Mouse (Mus musculus): Measurements from ENCODE around the gene Kpna1. TPM values are rescaled to one million over a fixed set of nuclear protein-coding genes. Genes with fewer than 3 reads are reported as not detected.

The Kpna1 gene
- total and polyA plus RNA-seq, 3 experiments: 24.5 to 34.9 TPM; not detected in 1

GRCm38 (mm10) chr16:36040640-36041624 lies 62.4 kb downstream of the Kpna1 start, which contains the start of gene Wdr5b (continued):
- TF ChIP-seq ETS1 (IDR thresholded peaks at IDR 0.05; ENCODE audit: low read depth, low read length) (peak; percentile 53; the same call in 1 of the 2 replicates), MAX (IDR thresholded peaks at IDR 0.05; ENCODE audit: low read length) (peak; percentile 27), POLR2A (IDR thresholded peaks at IDR 0.05; ENCODE audit: control insufficient read depth in 1 of 2, insufficient read depth in 1 of 2, low read depth in 1 of 2, low read length in 2 of 2, poor library complexity in 1 of 2) (peak; percentile 70 to 85; a peak in 3 of 4 replicates), CHD2 (IDR thresholded peaks at IDR 0.05; ENCODE audit: low read length) (peak; percentile 92), ZNF384 (IDR thresholded peaks at IDR 0.05; ENCODE audit: low read depth, low read length) (peak; percentile 94), RAD21 (IDR thresholded peaks at IDR 0.05; ENCODE audit: low read depth, low read length) (no peak)

- TF ChIP-seq TBP (IDR thresholded peaks at IDR 0.05; ENCODE audit: low read depth, low read length) (0 out of 2 replicates have a peak, but pooled peaks have one; percentile 7), CHD1 (IDR thresholded peaks at IDR 0.05; ENCODE audit: low read depth, low read length) (no peak)
- peak; percentile 57 for DNase-seq (ENCODE audit: low read depth, low spot score)
- peaks cover 0 to 6% of the 10 kb centered on the region in 2 experiments; a peak in 3 of 4 replicates for H3K36me3 ChIP-seq (ENCODE audit: control insufficient read depth in 1 of 2, insufficient read depth in 2 of 2, low read length in 2 of 2)
- peak overlapping the region; percentile 62 to 83 for H3K4me3 ChIP-seq (ENCODE audit: control insufficient read depth in 1 of 2, insufficient read depth in 1 of 2, low read depth in 2 of 2, low read length in 2 of 2)
- 0 out of 4 replicates have a peak, but pooled peaks cover 2% of the 10 kb centered on the region in 2 experiments for H3K4me1 ChIP-seq (ENCODE audit: control insufficient read depth in 1 of 2, insufficient read depth in 2 of 2, low read length in 2 of 2)
- H3K9ac ChIP-seq (ENCODE audit: control insufficient read depth, low read depth, low read length, poor library complexity, severe bottlenecking): peak overlapping the region; percentile 89
- peaks cover 10% of the 10 kb centered on the region for H3K79me2 ChIP-seq (ENCODE audit: control insufficient read depth, insufficient read depth, low read length, poor library complexity)
- no peaks in the 10 kb centered on the region for H3K27me3 ChIP-seq (ENCODE audit: control insufficient read depth in 1 of 2, insufficient read depth in 2 of 2, low read length in 2 of 2)
- no peaks in the 10 kb centered on the region for H3K9me3 ChIP-seq (replicated peaks; ENCODE audit: insufficient read depth, low read length)
- H3K27ac ChIP-seq (ENCODE audit: control insufficient read depth, low read depth, low read length): peak overlapping the region; percentile 95
Observed at GRCm38 (mm10) chr16:36041625-36042020, 63.1 kb downstream of the Kpna1 start.

- no peaks in the 10 kb centered on the region for H3K9me3 ChIP-seq (replicated peaks; ENCODE audit: insufficient read depth, low read length)
- 0 out of 4 replicates have a peak, but pooled peaks cover 2% of the 10 kb centered on the region in 2 experiments for H3K4me1 ChIP-seq (ENCODE audit: control insufficient read depth in 1 of 2, insufficient read depth in 2 of 2, low read length in 2 of 2)
- H3K79me2 ChIP-seq (ENCODE audit: control insufficient read depth, insufficient read depth, low read length, poor library complexity): peaks cover 10% of the 10 kb centered on the region
- H3K36me3 ChIP-seq (ENCODE audit: control insufficient read depth in 1 of 2, insufficient read depth in 2 of 2, low read length in 2 of 2): peaks cover 5 to 6% of the 10 kb centered on the region in 2 experiments
- no peak overlapping the region for H3K9ac ChIP-seq (ENCODE audit: control insufficient read depth, low read depth, low read length, poor library complexity, severe bottlenecking)
- no peaks in the 10 kb centered on the region for H3K27me3 ChIP-seq (ENCODE audit: control insufficient read depth in 1 of 2, insufficient read depth in 2 of 2, low read length in 2 of 2)
- peak; percentile 26 for DNase-seq (ENCODE audit: low read depth, low spot score)
- no peak overlapping the region for H3K4me3 ChIP-seq (ENCODE audit: control insufficient read depth in 1 of 2, insufficient read depth in 1 of 2, low read depth in 2 of 2, low read length in 2 of 2)
- no peak overlapping the region for H3K27ac ChIP-seq (ENCODE audit: control insufficient read depth, low read depth, low read length)
- TF ChIP-seq MAFK (IDR thresholded peaks at IDR 0.05; ENCODE audit: borderline replicate concordance, low read depth, low read length): no peak
- no peak for TF ChIP-seq MAX (IDR thresholded peaks at IDR 0.05; ENCODE audit: low read length)
- TF ChIP-seq EP300 (IDR thresholded peaks at IDR 0.05; ENCODE audit: low read depth in 1 of 2, low read length in 2 of 2): no peak
- no peak; the same call in 1 of the 2 replicates for TF ChIP-seq POLR2AphosphoS2 (IDR thresholded peaks at IDR 0.05; ENCODE audit: low read length)
- no peak for TF ChIP-seq POLR2AphosphoS5 (IDR thresholded peaks at IDR 0.05; ENCODE audit: borderline replicate concordance, low read depth, low read length)
- TF ChIP-seq RCOR1 (IDR thresholded peaks at IDR 0.05; ENCODE audit: low read depth, low read length): no peak
- TF ChIP-seq RAD21 (IDR thresholded peaks at IDR 0.05; ENCODE audit: low read depth, low read length): no peak
- TF ChIP-seq GATA1 (IDR thresholded peaks at IDR 0.05; ENCODE audit: low read depth, low read length): no peak
- no peak for TF ChIP-seq TBP (IDR thresholded peaks at IDR 0.05; ENCODE audit: low read depth, low read length)
- TF ChIP-seq ETS1 (IDR thresholded peaks at IDR 0.05; ENCODE audit: low read depth, low read length): no peak
- no peak for TF ChIP-seq USF1 (IDR thresholded peaks at IDR 0.05; ENCODE audit: low read depth, low read length)
- no peak for TF ChIP-seq USF2 (IDR thresholded peaks at IDR 0.05; ENCODE audit: borderline replicate concordance in 1 of 2, insufficient read depth in 1 of 2, low read depth in 1 of 2, low read length in 2 of 2)
- no peak for TF ChIP-seq CTCF (IDR thresholded peaks at IDR 0.05 in 2 of 3, conservative IDR thresholded peaks at IDR 0.05 in 1 of 3; ENCODE audit: control insufficient read depth in 1 of 3, insufficient read depth in 1 of 3, low read depth in 2 of 3, low read length in 3 of 3, poor library complexity in 1 of 3, severe bottlenecking in 1 of 3)
Observed at GRCm38 (mm10) chr16:36043073-36043472, 64.5 kb downstream of the Kpna1 start.
